Mouse (Mus musculus) gonadal fat pad, adult 2 months (tissue): ENCODE measurements around the gene Slc7a3. TPM values are rescaled to one million over a fixed set of nuclear protein-coding genes. Genes with fewer than 3 reads are reported as not detected.
"Not testable (repeated sequence)": the region's sequence is repeated elsewhere in the genome, so short reads cannot be mapped to it uniquely, and the experiment has no call there.

Experiments used
- DNase-seq: peaks from one replicate; pipeline ENCODE4 v3.0.0-alpha.2; 2012; ENCODE audit warnings: low read depth
- polyA plus RNA-seq: library from polyadenylated mRNA; depleted of rRNA; stranded (reverse); fragments of >200 nt; gene quantifications from 2 replicates; pipeline ENCODE4 v1.2.3, GENCODE M21; 2012; rRNA removed

Slc7a3 gene
- polyA plus RNA-seq = 1.0 and 3.2 TPM in 2 replicates

DNA sequence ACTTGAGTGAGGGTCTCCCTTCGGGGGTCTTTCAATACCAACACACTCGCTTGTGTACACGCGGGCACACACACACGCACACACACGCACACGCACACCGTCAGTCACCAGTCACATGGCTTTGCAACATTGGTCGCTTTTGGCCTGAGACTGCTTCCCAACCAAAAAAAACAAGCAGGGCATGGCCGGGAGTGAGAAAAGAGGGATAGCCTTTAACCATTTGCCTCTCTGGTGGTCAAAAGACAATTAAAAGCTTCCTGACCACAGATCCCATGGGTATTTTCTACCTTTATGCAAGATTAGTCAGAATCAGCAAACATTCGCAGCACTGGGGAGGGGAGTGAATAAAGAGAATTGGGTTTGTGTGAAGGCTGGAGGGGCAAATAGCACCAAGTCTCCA, at the start of gene Slc7a3:
Gene Slc7a3 (minus strand): TSS at position 101 of the 400 bp plus-strand sequence.
- no peak for DNase-seq

DNA sequence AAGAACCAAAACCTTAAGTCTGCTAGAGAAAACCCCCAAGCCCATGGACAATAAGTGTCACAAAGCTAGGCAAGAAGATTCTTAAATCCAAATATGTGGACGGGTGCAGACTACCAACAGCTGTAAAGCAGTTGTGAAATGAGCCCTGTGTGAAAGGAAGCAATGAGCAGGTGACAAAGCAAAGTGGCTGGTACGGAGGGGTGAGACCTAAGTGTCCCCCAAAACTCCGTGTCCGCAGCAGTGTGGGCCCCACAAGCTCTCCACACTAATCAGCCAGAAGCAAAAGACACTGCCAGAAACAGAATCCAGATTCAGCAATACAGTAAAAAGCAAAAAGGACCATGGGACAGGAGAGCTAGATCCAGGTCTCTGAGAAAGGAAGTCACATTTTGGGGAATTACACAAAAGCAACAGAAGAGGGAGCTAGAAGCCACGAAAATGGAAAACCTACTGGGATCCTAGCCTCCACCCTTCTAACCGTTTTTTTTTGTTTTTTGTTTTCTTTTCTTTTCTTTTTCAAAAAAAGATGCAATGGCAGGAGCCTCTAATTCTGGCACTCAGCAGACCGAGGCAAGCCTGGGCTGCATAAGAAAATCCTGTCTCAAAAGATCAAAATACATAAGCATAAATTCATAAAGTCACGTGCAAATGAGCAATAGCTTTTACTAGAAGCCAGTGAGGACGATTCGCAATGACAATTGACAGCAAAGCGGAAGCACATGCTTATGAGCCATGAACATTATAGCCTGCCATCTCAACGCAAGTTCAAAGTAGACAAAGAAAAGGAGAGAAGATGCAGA, 46.4 kb upstream of the Slc7a3 start:
- DNase-seq = no peak

DNA sequence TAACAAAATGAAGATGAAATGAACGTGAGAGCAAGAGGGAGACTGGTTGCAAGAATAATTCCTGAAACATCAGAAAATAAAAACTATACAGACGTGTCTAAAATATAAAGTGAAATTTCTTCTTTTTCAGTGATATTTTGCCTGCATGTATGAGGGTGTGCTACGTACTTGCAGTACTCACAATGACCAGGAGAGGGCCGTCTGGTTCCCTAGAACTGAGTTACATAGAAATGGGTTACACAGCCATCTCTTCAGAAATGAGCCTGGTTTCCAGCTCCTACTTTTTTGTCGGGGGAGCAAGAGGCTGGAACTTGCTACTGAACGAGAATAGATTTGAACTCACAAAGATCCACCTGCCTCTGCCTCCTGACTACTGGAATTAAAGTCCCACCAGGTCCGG, 45.2 kb upstream of the Slc7a3 start:
- DNase-seq = no peak

DNA sequence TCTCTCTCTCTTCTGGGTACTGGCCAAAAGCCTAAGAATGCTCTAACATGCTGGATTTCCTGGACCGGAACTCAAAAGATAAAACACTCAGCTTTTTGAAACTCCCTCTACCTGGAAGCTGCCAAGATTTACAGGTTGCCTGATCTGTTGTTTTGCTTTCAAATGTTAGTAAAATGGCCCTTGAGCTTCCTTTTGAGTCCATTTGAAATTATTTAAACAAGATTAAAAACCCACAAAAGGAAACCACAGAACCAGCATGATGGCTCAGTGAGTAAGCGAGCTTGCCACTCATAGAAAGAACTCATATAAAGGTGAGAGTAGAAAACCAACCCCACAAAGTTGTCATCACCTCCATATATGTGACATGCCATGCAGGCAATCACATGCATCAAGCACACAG, 42.7 kb upstream of the Slc7a3 start:
- no peak for DNase-seq

GRCm38 (mm10) chrX:101126977-101127376, 41.2 kb upstream of the Slc7a3 start:
- no peak for DNase-seq

DNA sequence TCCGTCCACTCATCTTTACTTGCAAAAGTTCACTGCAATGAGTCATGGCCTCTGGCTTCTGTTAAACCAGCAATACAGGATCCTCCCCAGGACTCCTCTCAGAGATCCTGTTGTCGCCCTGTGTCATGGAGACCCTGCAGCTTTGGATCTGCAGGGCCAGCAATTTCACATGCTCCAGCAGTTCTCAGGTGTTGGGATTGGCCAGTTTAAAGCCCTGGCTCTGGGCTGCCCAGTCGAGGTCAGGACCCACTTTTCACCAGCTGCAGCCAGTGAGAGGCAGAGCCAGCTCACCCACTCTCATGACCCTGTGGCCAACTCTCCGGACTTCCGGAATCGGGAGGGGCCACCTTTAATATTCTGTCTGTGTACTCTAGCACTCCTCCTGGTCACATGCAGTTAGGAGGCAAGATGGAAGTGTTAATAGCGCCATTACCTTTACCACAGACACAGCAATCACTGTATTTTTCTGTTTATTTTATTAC, 40.7 kb upstream of the Slc7a3 start:
- DNase-seq = no peak

GRCm38 (mm10) chrX:101120546-101120945, 34.7 kb upstream of the Slc7a3 start:
- no peak for DNase-seq

GRCm38 (mm10) chrX:101085211-101085610, 609 bp downstream of the Slc7a3 start:
- not testable (repeated sequence) for DNase-seq

DNA sequence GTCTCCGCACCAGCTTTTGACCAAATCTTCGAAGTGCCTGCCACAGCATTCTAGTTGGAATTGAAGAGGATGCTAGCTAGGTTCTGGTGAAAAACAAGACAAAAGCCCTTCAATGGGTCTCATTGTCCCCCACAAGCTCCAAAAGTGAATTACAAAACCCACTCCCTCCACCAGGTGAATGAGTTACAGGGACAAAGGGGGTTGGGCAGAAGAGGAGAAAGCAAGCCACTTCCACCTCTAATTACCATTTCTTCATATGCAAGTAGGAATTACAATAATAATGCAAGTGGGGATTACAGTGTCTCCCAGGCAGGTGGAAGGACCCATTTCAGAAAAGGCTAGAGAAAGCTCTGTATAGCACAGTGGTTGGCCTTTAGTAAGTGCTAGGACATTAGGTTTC, 1.6 kb downstream of the Slc7a3 start:
- no peak for DNase-seq

DNA sequence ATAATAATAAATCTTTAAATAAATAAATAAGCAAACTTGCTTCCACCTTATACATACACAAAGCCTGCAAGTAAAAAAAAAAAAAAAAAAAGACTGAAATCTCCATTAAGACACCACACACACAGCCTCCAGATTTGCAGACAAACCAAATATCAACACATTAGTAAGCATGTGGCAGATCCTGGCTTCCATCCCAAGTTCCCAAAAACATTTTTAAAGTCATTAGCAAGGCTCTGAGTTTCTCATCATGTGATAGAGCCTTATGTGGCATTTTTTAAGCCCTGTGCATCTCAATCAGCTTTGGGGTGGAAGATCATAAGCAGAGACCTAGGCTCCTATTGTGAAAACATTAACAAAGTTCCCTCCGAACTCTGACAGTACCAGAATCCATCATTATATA, 20.6 kb downstream of the Slc7a3 start:
- DNase-seq = no peak

GRCm38 (mm10) chrX:101063503-101063902, 22.3 kb downstream of the Slc7a3 start:
- DNase-seq = no peak

DNA sequence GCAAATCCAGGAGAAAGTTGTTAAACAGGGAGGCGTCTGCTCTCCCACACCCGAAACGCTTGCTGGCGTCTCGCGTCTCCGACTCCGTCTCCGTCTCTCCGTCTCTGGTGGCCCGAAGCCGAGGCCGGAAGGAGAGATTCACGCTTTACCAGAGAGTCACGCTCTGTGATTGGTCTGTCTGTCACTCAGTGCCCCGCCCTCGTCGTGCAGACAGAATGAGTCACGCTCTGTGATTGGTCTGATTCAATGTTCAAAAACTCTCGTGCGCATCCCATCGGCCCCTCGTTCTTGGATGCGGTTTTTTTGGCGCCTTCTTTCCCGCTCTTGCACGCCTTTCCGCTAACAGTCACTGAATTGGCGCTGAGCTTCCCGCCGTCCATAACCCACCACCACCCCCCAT, 26.3 kb downstream of the Slc7a3 start, which contains the start of gene Tex11:
Gene Tex11 (minus strand): TSS at position 127 of the 400 bp plus-strand sequence.
- DNase-seq = no peak

Other genes starting within 250 kb of the Slc7a3 start
- gene Tex11, start 26.4 kb downstream of the Slc7a3 start, polyA plus RNA-seq = 0.04 TPM in 1 of 2 replicates, not detected in the other
- gene Snx12, start 136.5 kb upstream of the Slc7a3 start, polyA plus RNA-seq = 16.7 and 23.9 TPM in 2 replicates
- 28.9 and 32.0 TPM in 2 replicates for gene Foxo4, start 168.5 kb upstream of the Slc7a3 start, polyA plus RNA-seq
- 0.43 and 0.80 TPM in 2 replicates for gene Gm614, start 178.0 kb upstream of the Slc7a3 start, polyA plus RNA-seq
- gene Il2rg, start 182.2 kb upstream of the Slc7a3 start, polyA plus RNA-seq = 7.3 TPM in 2 replicates
- gene Gm20489, start 183.0 kb upstream of the Slc7a3 start, polyA plus RNA-seq = not detected in 2 replicates
- 67.4 and 91.2 TPM in 2 replicates for gene Med12, start 188.0 kb upstream of the Slc7a3 start, polyA plus RNA-seq
- gene Nlgn3, start 213.1 kb upstream of the Slc7a3 start, polyA plus RNA-seq = 0.19 and 0.46 TPM in 2 replicates